13 mouse cellular contexts compared by ENCODE assay signal in genomic region chr14:121346654-121347053, GRCm38 (mm10). TPM values are rescaled to one million over a fixed set of nuclear protein-coding genes. Genes with fewer than 3 reads are reported as not detected.
A peak's percentile ranks its signal among the peaks of the same experiment; 100 is the strongest.
DNase-seq lines count a peak whose midpoint lies in the region; ATAC-seq lines count a peak whose summit lies in the region.
"Had no signal": no experiment of that assay in that cellular context is flagged by ENCODE, and none has a peak within 500 bp of the region (broad histone marks: within the 10 kb centered on the region; RNA-seq: fewer than 3 reads in every experiment).

No protein-coding gene starts in this region.

- no peak overlapping the region for H3K9ac ChIP-seq in kidney, embryonic 14.5 days (ENCODE audit: low read depth, low read length)
- no peak overlapping the region for H3K9ac ChIP-seq in forebrain, embryonic 12.5 days
- H3K9ac ChIP-seq: hindbrain, embryonic 12.5 days; limb, embryonic 12.5 days; midbrain, embryonic 13.5 days; neural tube, embryonic 15.5 days had no signal

- H3K9me3 ChIP-seq in kidney, embryonic 14.5 days (ENCODE audit: control insufficient read depth, low read length): no peaks in the 10 kb centered on the region
- H3K9me3 ChIP-seq in forebrain, embryonic 12.5 days: no peaks in the 10 kb centered on the region
- H3K9me3 ChIP-seq: hindbrain, embryonic 12.5 days; limb, embryonic 12.5 days; midbrain, embryonic 13.5 days; neural tube, embryonic 15.5 days had no signal

- DNase-seq in adrenal gland, postnatal 25 days: peak; percentile 34
- DNase-seq in adrenal gland, adult 8-10 months: no peak
- DNase-seq in kidney, adult 18-20 months: peak; percentile 52
- DNase-seq in lung, postnatal 4 days: peak; percentile 46 to 60
- DNase-seq in left cerebral cortex, adult 11 months (ENCODE audit: low spot score): no peak

- no peak overlapping the region for H3K4me2 ChIP-seq in kidney, embryonic 14.5 days (replicated peaks; ENCODE audit: low read depth, low read length)
- H3K4me2 ChIP-seq in forebrain, embryonic 12.5 days: no peak overlapping the region
- H3K4me2 ChIP-seq: hindbrain, embryonic 12.5 days; limb, embryonic 12.5 days; midbrain, embryonic 13.5 days; neural tube, embryonic 15.5 days had no signal

- ATAC-seq in kidney, embryonic 14.5 days (ENCODE audit: low FRiP score, low TSS enrichment): no peak
- ATAC-seq in hematopoietic stem cell, adult 5-6 weeks (replicated peaks in 1 of 2; ENCODE audit: insufficient read depth in 1 of 2, low FRiP score in 2 of 2, low TSS enrichment in 1 of 2, low read depth in 1 of 2, poor library complexity in 2 of 2, severe bottlenecking in 2 of 2): peak; percentile 29 to 35; a peak in 3 of 4 replicates
- ATAC-seq in forebrain, embryonic 12.5 days (ENCODE audit: low FRiP score): no peak
- ATAC-seq: forebrain, embryonic 14.5 days; midbrain, embryonic 13.5 days had no signal

- H3K36me3 ChIP-seq in kidney, embryonic 14.5 days (ENCODE audit: control insufficient read depth, insufficient read depth, low read length): no peaks in the 10 kb centered on the region
- no peaks in the 10 kb centered on the region for H3K36me3 ChIP-seq in forebrain, embryonic 12.5 days (replicated peaks)
- H3K36me3 ChIP-seq: hindbrain, embryonic 12.5 days; limb, embryonic 12.5 days; midbrain, embryonic 13.5 days; neural tube, embryonic 15.5 days had no signal

- H3K27me3 ChIP-seq in kidney, embryonic 14.5 days (ENCODE audit: control insufficient read depth, insufficient read depth, low read length): no peaks in the 10 kb centered on the region
- H3K27me3 ChIP-seq in forebrain, embryonic 12.5 days: no peaks in the 10 kb centered on the region
- H3K27me3 ChIP-seq: hindbrain, embryonic 12.5 days; limb, embryonic 12.5 days; midbrain, embryonic 13.5 days; neural tube, embryonic 15.5 days had no signal

- H3K27ac ChIP-seq in kidney, embryonic 14.5 days (ENCODE audit: low read depth, low read length): no peak overlapping the region
- H3K27ac ChIP-seq in forebrain, embryonic 12.5 days: no peak overlapping the region
- H3K27ac ChIP-seq: hindbrain, embryonic 12.5 days; limb, embryonic 12.5 days; midbrain, embryonic 13.5 days; neural tube, embryonic 15.5 days had no signal

- H3K4me1 ChIP-seq in kidney, embryonic 14.5 days (ENCODE audit: control insufficient read depth, insufficient read depth, low read length): peaks cover 32% of the 10 kb centered on the region
- peaks cover 16% of the 10 kb centered on the region for H3K4me1 ChIP-seq in forebrain, embryonic 12.5 days

- H3K4me3 ChIP-seq in kidney, embryonic 14.5 days (ENCODE audit: low read length): no peak overlapping the region
- H3K4me3 ChIP-seq in forebrain, embryonic 12.5 days (replicated peaks): no peak overlapping the region
- H3K4me3 ChIP-seq: hindbrain, embryonic 12.5 days; limb, embryonic 12.5 days; midbrain, embryonic 13.5 days; neural tube, embryonic 15.5 days had no signal

- 81% methylated on average over 4 of the region's 4 CpGs for WGBS in kidney, embryonic 14.5 days
- WGBS in forebrain, embryonic 12.5 days: 91% methylated on average over 4 of the region's 4 CpGs

RNA-seq across cellular contexts. Expression of gene Stk24, which starts 33.2 kb away (rescaled TPM):
- total RNA-seq in adrenal gland, postnatal 25 days (2021): 110 and 127 TPM in 2 replicates
- total RNA-seq in adrenal gland, adult 8-10 months (2022): 100 to 1,000 TPM; 100 to 130 (median 118) TPM
- 24.2 and 51.5 TPM in 2 replicates for polyA plus RNA-seq in kidney, embryonic 14.5 days (2014; fragmentation: Nextera tagmentation; extraction: Ambion mirVana)
- 85.3 and 102 TPM in 2 replicates for total RNA-seq in hematopoietic stem cell, adult 5-6 weeks (2017)
- polyA plus RNA-seq in forebrain, embryonic 12.5 days (2016; fragmentation: Nextera tagmentation; extraction: Ambion mirVana): 41.3 and 41.9 TPM in 2 replicates

Comparison
In these comparisons a context has a peak if more than half of its experiments do, and no peak if none do; other contexts are left out.
1. DNase-seq: peak in adrenal gland, postnatal 25 days (single experiment), kidney, adult 18-20 months (single experiment) and lung, postnatal 4 days (2 of 2); none in adrenal gland, adult 8-10 months (single experiment) and left cerebral cortex, adult 11 months (single experiment).
2. ATAC-seq: peak in hematopoietic stem cell, adult 5-6 weeks (2 of 2); none in kidney, embryonic 14.5 days (single experiment) and forebrain, embryonic 12.5 days (single experiment).